In genomic region chr9:32515894-32516686, GRCm38 (mm10) we compare ENCODE assay signal across 8 mouse cellular contexts. TPM values are rescaled to one million over a fixed set of nuclear protein-coding genes. Genes with fewer than 3 reads are reported as not detected.
DNase-seq lines count a peak whose midpoint lies in the region; ATAC-seq and TF ChIP-seq lines count a peak whose summit lies in the region.
"Had no signal": no experiment of that assay in that cellular context is flagged by ENCODE, and none has a peak within 500 bp of the region (broad histone marks: within the 10 kb centered on the region; RNA-seq: fewer than 3 reads in every experiment).

No protein-coding gene starts in this region.

- ATAC-seq in midbrain, embryonic 11.5 days (ENCODE audit: low FRiP score) = no peak
- no peak for ATAC-seq in midbrain, postnatal 0 days (ENCODE audit: low FRiP score)
- peak; percentile 34 to 37; a peak in 2 of 4 replicates for ATAC-seq in hematopoietic stem cell, adult 5-6 weeks (replicated peaks in 1 of 2; ENCODE audit: insufficient read depth in 1 of 2, low FRiP score in 2 of 2, low TSS enrichment in 1 of 2, low read depth in 1 of 2, poor library complexity in 2 of 2, severe bottlenecking in 2 of 2)

- H3K27me3 ChIP-seq in midbrain, embryonic 11.5 days (ENCODE audit: control insufficient read depth, insufficient read depth, low read length) = no peaks in the 10 kb centered on the region
- H3K27me3 ChIP-seq in midbrain, postnatal 0 days (ENCODE audit: insufficient read depth, low read length) = no peaks in the 10 kb centered on the region

- no peak overlapping the region for H3K9ac ChIP-seq in midbrain, embryonic 11.5 days (ENCODE audit: low read length)
- H3K9ac ChIP-seq in midbrain, postnatal 0 days (replicated peaks; ENCODE audit: low read length, poor library complexity, severe bottlenecking) = no peak overlapping the region

- no peak overlapping the region for H3K27ac ChIP-seq in midbrain, embryonic 11.5 days (ENCODE audit: low read depth, low read length)
- no peak overlapping the region for H3K27ac ChIP-seq in midbrain, postnatal 0 days (ENCODE audit: low read depth, low read length)
- H3K27ac ChIP-seq in macrophage = peak overlapping the region; percentile 98
- H3K27ac ChIP-seq: midbrain, embryonic 10.5 days had no signal

- H3K9me3 ChIP-seq in midbrain, embryonic 11.5 days (ENCODE audit: control insufficient read depth, low read length) = no peaks in the 10 kb centered on the region
- H3K9me3 ChIP-seq in midbrain, postnatal 0 days (ENCODE audit: low read length) = no peaks in the 10 kb centered on the region
- H3K9me3 ChIP-seq: midbrain, embryonic 10.5 days had no signal

- no peak overlapping the region for H3K4me3 ChIP-seq in midbrain, embryonic 11.5 days (ENCODE audit: low read depth, low read length)
- no peak overlapping the region for H3K4me3 ChIP-seq in midbrain, postnatal 0 days (ENCODE audit: low read depth, low read length)
- H3K4me3 ChIP-seq in macrophage (ENCODE audit: inconsistent target) = no peak overlapping the region; the same call in 1 of the 2 replicates
- H3K4me3 ChIP-seq: midbrain, embryonic 10.5 days had no signal

- TF ChIP-seq CTCF in midbrain, postnatal 0 days (IDR thresholded peaks at IDR 0.05) = no peak

- no peaks in the 10 kb centered on the region; the same call in 1 of the 2 replicates for H3K4me1 ChIP-seq in midbrain, embryonic 11.5 days (ENCODE audit: control insufficient read depth, insufficient read depth, low read length)
- no peaks in the 10 kb centered on the region for H3K4me1 ChIP-seq in midbrain, postnatal 0 days (ENCODE audit: insufficient read depth, low read length)

- WGBS in midbrain, embryonic 11.5 days = 82% methylated on average over 10 of the region's 10 CpGs
- WGBS in midbrain, postnatal 0 days = 85% methylated on average over 10 of the region's 10 CpGs
- 8% methylated on average over 10 of the region's 10 CpGs for WGBS in macrophage (ENCODE audit: missing documents)

- H3K36me3 ChIP-seq in midbrain, embryonic 11.5 days (ENCODE audit: control insufficient read depth, insufficient read depth, low read length) = no peaks in the 10 kb centered on the region
- no peaks in the 10 kb centered on the region for H3K36me3 ChIP-seq in midbrain, postnatal 0 days (ENCODE audit: insufficient read depth, low read length)
- no peaks in the 10 kb centered on the region for H3K36me3 ChIP-seq in macrophage (ENCODE audit: inconsistent target)
- H3K36me3 ChIP-seq: midbrain, embryonic 10.5 days had no signal

- peaks cover 83% of the 10 kb centered on the region for H3K79me2 ChIP-seq in macrophage (ENCODE audit: inconsistent target)

- H3K4me2 ChIP-seq in midbrain, embryonic 11.5 days = no peak overlapping the region
- no peak overlapping the region for H3K4me2 ChIP-seq in midbrain, postnatal 0 days (ENCODE audit: low read depth, low read length, poor library complexity, severe bottlenecking)

- peak; percentile 82 for DNase-seq in midbrain, embryonic 11.5 days (ENCODE audit: low spot score, missing footprints)
- no peak for DNase-seq in midbrain, postnatal 0 days (ENCODE audit: low spot score)
- DNase-seq in thymus, postnatal 4 days = peak; percentile 86
- DNase-seq in adrenal gland, postnatal 10 days = no peak
- no peak for DNase-seq in frontal cortex, postnatal 36 days (ENCODE audit: low spot score in 2 of 2)

RNA-seq across cellular contexts. Expression of gene Fli1, which starts 26.6 kb away (rescaled TPM):
- 12.6 and 12.8 TPM in 2 replicates for polyA plus RNA-seq in midbrain, embryonic 11.5 days (2014; fragmentation: Nextera tagmentation; extraction: Ambion mirVana)
- total RNA-seq in midbrain, postnatal 0 days (2014; rRNA removed) = 8.4 and 9.1 TPM in 2 replicates
- 5.5 and 5.9 TPM in 2 replicates for polyA plus RNA-seq in midbrain, postnatal 0 days (2015; fragmentation: Nextera tagmentation; extraction: Ambion mirVana)
- 112 and 123 TPM in 2 replicates for total RNA-seq in hematopoietic stem cell, adult 5-6 weeks (2017)
- 100 to 1,000 TPM in 9 of 26 experiments, 10 to 100 TPM in 17; 21.1 to 160 (median 95.3) TPM for total RNA-seq in macrophage (2018; cell fraction: chromatin; rRNA removed)
- total RNA-seq in macrophage (2018; cell fraction: cytosol; rRNA removed) = 100 to 1,000 TPM in 2 of 26 experiments, 10 to 100 TPM in 24; 44.1 to 110 (median 89.3) TPM
- total RNA-seq in macrophage (2018; cell fraction: nucleus; rRNA removed) = 100 to 1,000 TPM in 6 of 26 experiments, 10 to 100 TPM in 20; 26.3 to 141 (median 83.7) TPM
- polyA plus RNA-seq in macrophage (2018) = 47.2 to 90.9 TPM (median 59.7 TPM) in 3 replicates
- total RNA-seq in adrenal gland, postnatal 10 days (2021) = 10 to 100 TPM; 37.9 to 41.2 TPM

Comparison
In these comparisons a context has a peak if more than half of its experiments do, and no peak if none do; other contexts are left out.
1. DNase-seq: peak in midbrain, embryonic 11.5 days (single experiment) and thymus, postnatal 4 days (single experiment); none in midbrain, postnatal 0 days (single experiment), adrenal gland, postnatal 10 days (single experiment) and frontal cortex, postnatal 36 days (0 of 2).
2. ATAC-seq: peak in hematopoietic stem cell, adult 5-6 weeks (2 of 2); none in midbrain, embryonic 11.5 days (single experiment) and midbrain, postnatal 0 days (single experiment).